Mouse (Mus musculus): Measurements from ENCODE around the gene L3mbtl3. TPM values are rescaled to one million over a fixed set of nuclear protein-coding genes. Genes with fewer than 3 reads are reported as not detected.

L3mbtl3 gene
- polyA plus RNA-seq, 1 experiment from 2014 or later = 18.0 TPM

DNA sequence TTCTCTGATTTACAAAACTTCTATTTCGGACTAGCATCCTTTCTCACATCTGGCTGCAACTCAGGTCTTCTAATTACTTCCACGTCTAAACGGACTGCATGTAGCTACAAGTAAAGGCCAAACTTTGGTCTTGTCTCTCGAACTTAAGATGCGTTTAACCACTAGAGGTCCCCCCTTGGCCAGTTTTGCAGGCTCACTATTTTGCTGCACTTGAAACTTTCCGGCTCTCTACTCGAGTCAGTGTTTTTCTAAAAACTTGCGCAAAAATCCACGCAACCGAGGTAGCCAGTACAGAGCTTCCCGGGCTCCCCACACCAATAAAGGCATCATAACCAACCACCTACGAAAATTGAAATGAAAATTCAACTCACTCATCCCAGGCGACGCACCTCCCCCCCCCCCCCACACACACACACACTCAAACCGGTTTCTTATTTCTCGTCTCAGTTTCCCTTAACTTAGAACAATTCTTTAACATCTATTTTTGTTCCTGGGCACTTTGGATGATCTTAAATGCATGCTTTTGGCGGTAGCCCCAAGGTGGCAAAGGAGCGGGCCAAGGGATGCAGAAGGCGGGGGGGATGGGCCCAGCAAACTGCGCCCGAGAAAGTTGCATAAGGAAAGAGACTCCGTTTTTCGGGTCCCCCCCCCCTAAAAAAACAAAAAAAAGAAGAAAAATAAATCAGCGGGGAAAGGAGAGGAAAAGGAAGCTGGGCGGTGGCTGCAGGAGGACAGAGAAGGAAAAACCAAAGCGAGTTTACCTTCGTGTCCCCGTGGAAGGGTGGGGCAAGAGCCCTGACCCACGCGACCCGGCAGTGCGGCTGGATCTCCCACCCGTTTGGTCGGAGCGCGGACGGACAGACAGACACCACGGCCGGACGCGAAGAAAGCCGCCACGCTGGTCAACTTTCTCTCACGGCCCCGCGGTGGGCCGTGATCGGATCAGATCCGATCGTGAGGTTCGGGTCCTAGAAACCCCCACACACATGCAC is 2.5 kb downstream of the L3mbtl3 start:
- Histone ChIP-seq H3K4me1 (ENCODE audit: control insufficient read depth, insufficient read depth, low read length) (peaks cover 3% of the 10 kb centered on the region; the same call in 1 of the 2 replicates), H3K9me3 (replicated peaks; ENCODE audit: control insufficient read depth, low read length) (no peaks in the 10 kb centered on the region), H3K27me3 (replicated peaks; ENCODE audit: control insufficient read depth, insufficient read depth, low read length) (no peaks in the 10 kb centered on the region), H3K36me3 (ENCODE audit: control insufficient read depth, insufficient read depth, low read length) (0 out of 2 replicates have a peak, but pooled peaks cover under 1% of the 10 kb centered on the region), H3K4me2 (ENCODE audit: low read length) (peak overlapping the region; percentile 95), H3K4me3 (ENCODE audit: low read depth, low read length) (peak overlapping the region; percentile 80), H3K27ac (ENCODE audit: low read depth, low read length) (peak overlapping the region; percentile 94), H3K9ac (ENCODE audit: low read length) (peak overlapping the region; percentile 92)
- under 1% methylated on average over 51 of the region's 51 CpGs for WGBS
- ATAC-seq (peak; percentile 5; the same call in 1 of the 2 replicates), DNase-seq (ENCODE audit: low spot score) (peak; percentile 94)

DNA sequence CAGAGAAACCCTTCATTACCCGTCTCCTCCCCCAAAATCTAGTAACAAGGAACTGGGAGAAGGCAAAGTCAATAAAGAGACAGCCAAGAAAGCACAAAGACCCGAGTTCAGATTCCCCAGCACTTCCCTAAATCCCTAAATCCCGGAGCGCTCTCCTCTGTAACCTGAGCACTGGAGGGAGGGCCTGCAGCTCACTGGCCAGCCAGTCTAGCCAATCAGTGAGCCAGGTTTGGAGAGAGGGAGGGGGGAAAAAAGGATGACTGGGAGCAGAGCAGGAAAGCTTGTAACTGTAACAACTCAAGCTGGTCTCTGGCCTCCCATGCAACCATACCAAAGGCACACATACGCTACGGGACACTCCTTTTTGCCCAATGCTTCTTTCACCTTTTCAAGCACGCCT is 4.4 kb downstream of the L3mbtl3 start:
- no peak overlapping the region for H3K9ac ChIP-seq (ENCODE audit: low read length)
- H3K36me3 ChIP-seq (ENCODE audit: control insufficient read depth, insufficient read depth, low read length) = 0 out of 2 replicates have a peak, but pooled peaks cover 9% of the 10 kb centered on the region
- H3K4me3 ChIP-seq (ENCODE audit: low read depth, low read length) = no peak overlapping the region
- H3K27ac ChIP-seq (ENCODE audit: low read depth, low read length) = no peak overlapping the region
- no peak for ATAC-seq
- DNase-seq (ENCODE audit: low spot score) = peak; percentile 12
- H3K4me2 ChIP-seq (ENCODE audit: low read length) = no peak overlapping the region
- no peaks in the 10 kb centered on the region for H3K27me3 ChIP-seq (replicated peaks; ENCODE audit: control insufficient read depth, insufficient read depth, low read length)
- no peaks in the 10 kb centered on the region for H3K9me3 ChIP-seq (replicated peaks; ENCODE audit: control insufficient read depth, low read length)
- H3K4me1 ChIP-seq (ENCODE audit: control insufficient read depth, insufficient read depth, low read length) = peaks cover 2% of the 10 kb centered on the region; the same call in 1 of the 2 replicates
- 63% methylated on average over 7 of the region's 7 CpGs for WGBS

DNA sequence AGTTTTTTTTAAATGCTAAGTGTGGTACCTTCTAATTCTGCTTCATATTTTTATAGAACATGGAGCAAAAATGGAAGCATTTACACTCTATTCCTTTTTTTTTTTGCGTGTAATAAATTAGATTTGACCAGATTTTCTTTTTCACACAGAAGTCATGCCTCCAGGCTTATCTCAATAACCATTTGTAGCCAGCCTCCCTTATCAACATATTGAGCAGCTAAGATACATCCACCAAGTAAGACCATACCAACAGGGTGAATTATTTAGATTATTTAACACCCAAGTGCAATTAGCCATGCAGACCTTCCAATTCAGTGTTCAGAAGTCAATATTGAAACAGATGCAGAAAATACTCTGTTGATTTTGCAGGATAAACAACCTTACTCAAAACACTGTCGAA is 10.8 kb downstream of the L3mbtl3 start:
- no peak overlapping the region for H3K4me2 ChIP-seq (ENCODE audit: low read length)
- no peak for ATAC-seq
- H3K4me3 ChIP-seq (ENCODE audit: low read depth, low read length) = no peak overlapping the region
- H3K9me3 ChIP-seq (replicated peaks; ENCODE audit: control insufficient read depth, low read length) = no peaks in the 10 kb centered on the region
- no peaks in the 10 kb centered on the region for H3K27me3 ChIP-seq (replicated peaks; ENCODE audit: control insufficient read depth, insufficient read depth, low read length)
- 93% methylated on average over 2 of the region's 2 CpGs for WGBS
- no peak for DNase-seq (ENCODE audit: low spot score)
- H3K9ac ChIP-seq (ENCODE audit: low read length) = no peak overlapping the region
- H3K36me3 ChIP-seq (ENCODE audit: control insufficient read depth, insufficient read depth, low read length) = 0 out of 2 replicates have a peak, but pooled peaks cover 9% of the 10 kb centered on the region
- H3K27ac ChIP-seq (ENCODE audit: low read depth, low read length) = no peak overlapping the region
- peaks cover 5% of the 10 kb centered on the region; the same call in 1 of the 2 replicates for H3K4me1 ChIP-seq (ENCODE audit: control insufficient read depth, insufficient read depth, low read length)

DNA sequence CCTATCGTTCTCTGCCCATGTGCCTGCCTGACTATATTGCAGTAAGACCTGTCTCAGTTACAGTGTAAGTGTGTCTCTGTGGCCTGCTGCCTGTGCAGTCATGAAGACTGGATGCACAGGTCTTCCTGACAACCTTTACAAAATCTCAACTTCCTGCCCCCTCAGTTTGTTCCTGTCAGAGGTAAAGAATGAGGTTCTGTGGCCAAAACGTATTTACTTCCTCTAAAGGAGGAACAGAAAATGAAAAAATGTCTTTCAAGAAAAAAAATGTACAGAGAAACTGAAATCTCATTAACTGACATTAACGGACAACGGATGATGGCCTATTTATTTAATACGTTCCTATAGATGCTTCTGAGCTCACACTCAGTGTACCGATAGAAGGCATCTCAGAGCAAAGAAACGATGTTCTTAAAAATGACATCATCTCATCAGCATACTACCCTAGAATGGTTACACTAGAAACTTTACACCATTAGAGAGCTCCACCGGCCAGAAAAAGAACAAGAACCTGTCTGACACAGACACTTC is 11.4 kb downstream of the L3mbtl3 start:
- Histone ChIP-seq H3K27ac (ENCODE audit: low read depth, low read length) (no peak overlapping the region), H3K4me2 (ENCODE audit: low read length) (no peak overlapping the region), H3K9me3 (replicated peaks; ENCODE audit: control insufficient read depth, low read length) (no peaks in the 10 kb centered on the region), H3K4me3 (ENCODE audit: low read depth, low read length) (no peak overlapping the region), H3K9ac (ENCODE audit: low read length) (no peak overlapping the region), H3K4me1 (ENCODE audit: control insufficient read depth, insufficient read depth, low read length) (peaks cover 5% of the 10 kb centered on the region; the same call in 1 of the 2 replicates), H3K36me3 (ENCODE audit: control insufficient read depth, insufficient read depth, low read length) (0 out of 2 replicates have a peak, but pooled peaks cover 9% of the 10 kb centered on the region), H3K27me3 (replicated peaks; ENCODE audit: control insufficient read depth, insufficient read depth, low read length) (no peaks in the 10 kb centered on the region)
- 76% methylated on average over 8 of the region's 8 CpGs for WGBS
- DNase-seq (ENCODE audit: low spot score) = no peak
- no peak for ATAC-seq

DNA sequence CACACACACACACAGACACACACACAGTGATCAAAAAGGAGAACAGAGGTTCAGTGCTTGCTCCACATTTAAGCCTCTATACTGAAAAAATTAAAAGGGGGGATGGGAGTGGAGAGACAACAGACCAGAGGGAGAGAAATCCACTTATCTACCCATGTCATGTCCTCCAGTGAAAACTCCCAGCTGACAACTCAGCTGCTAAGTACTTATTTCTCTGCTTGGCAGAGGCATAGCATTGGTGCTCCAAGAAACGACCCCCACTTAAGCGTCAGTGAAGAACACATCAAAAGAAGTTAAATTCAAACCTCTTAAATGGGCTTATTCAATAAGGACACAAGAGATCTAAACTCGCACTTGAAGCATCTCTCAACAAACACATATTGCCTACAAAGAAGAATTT is 12.2 kb downstream of the L3mbtl3 start:
- Histone ChIP-seq H3K36me3 (ENCODE audit: control insufficient read depth, insufficient read depth, low read length) (0 out of 2 replicates have a peak, but pooled peaks cover 9% of the 10 kb centered on the region), H3K4me3 (ENCODE audit: low read depth, low read length) (no peak overlapping the region), H3K9ac (ENCODE audit: low read length) (no peak overlapping the region), H3K27me3 (replicated peaks; ENCODE audit: control insufficient read depth, insufficient read depth, low read length) (no peaks in the 10 kb centered on the region), H3K27ac (ENCODE audit: low read depth, low read length) (no peak overlapping the region), H3K4me1 (ENCODE audit: control insufficient read depth, insufficient read depth, low read length) (peaks cover 5% of the 10 kb centered on the region; the same call in 1 of the 2 replicates), H3K4me2 (ENCODE audit: low read length) (no peak overlapping the region), H3K9me3 (replicated peaks; ENCODE audit: control insufficient read depth, low read length) (no peaks in the 10 kb centered on the region)
- WGBS = 39% methylated on average over 3 of the region's 3 CpGs
- DNase-seq (ENCODE audit: low spot score) (peak; percentile 31), ATAC-seq (peak; percentile 72)

DNA sequence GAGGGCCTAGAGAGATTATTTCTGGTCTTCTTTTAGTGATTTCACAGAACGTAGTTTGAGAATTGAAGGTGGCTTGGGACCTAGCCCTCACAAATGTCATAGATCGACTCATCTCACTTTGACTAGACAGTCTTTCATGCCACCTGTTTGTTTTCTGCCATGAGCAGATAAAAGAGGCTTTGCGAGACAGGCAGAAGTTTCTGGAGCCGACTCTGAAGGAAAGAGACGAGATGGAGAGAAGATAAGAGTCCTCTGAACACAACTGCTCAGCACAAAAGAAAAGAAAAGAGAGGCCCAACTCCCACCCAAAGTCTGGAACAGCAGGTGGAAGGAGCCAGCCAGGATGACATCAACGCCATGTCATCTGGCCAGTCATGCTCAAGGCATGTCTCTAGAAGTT is 17.0 kb downstream of the L3mbtl3 start:
- Histone ChIP-seq H3K9me3 (replicated peaks; ENCODE audit: control insufficient read depth, low read length) (no peaks in the 10 kb centered on the region), H3K27me3 (replicated peaks; ENCODE audit: control insufficient read depth, insufficient read depth, low read length) (no peaks in the 10 kb centered on the region), H3K4me3 (ENCODE audit: low read depth, low read length) (no peak overlapping the region), H3K36me3 (ENCODE audit: control insufficient read depth, insufficient read depth, low read length) (no peaks in the 10 kb centered on the region), H3K27ac (ENCODE audit: low read depth, low read length) (no peak overlapping the region), H3K4me1 (ENCODE audit: control insufficient read depth, insufficient read depth, low read length) (peaks cover 2% of the 10 kb centered on the region; the same call in 1 of the 2 replicates), H3K9ac (ENCODE audit: low read length) (no peak overlapping the region), H3K4me2 (ENCODE audit: low read length) (no peak overlapping the region)
- WGBS = 91% methylated on average over 6 of the region's 6 CpGs
- ATAC-seq (no peak), DNase-seq (ENCODE audit: low spot score) (no peak)

DNA sequence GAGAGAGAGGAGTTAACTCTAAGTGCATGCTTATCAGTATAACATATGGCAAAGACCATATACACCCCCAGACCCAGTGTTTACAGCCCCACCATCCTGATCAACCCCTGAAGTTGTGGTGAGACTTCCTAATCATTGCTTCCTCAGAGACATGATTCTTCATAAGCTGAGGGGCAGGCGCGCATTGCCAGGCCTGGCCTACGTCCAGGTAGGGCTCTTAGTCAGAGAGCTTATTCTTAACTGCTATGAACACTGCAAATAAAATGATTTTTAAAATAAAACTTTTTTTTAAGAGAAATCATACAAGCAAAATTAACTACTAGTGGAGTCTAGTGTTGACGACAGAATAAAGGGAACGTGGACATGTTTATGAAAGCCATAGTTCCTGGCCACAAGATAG is 17.5 kb downstream of the L3mbtl3 start:
- Histone ChIP-seq H3K27me3 (replicated peaks; ENCODE audit: control insufficient read depth, insufficient read depth, low read length) (no peaks in the 10 kb centered on the region), H3K9me3 (replicated peaks; ENCODE audit: control insufficient read depth, low read length) (no peaks in the 10 kb centered on the region), H3K4me1 (ENCODE audit: control insufficient read depth, insufficient read depth, low read length) (no peaks in the 10 kb centered on the region), H3K36me3 (ENCODE audit: control insufficient read depth, insufficient read depth, low read length) (no peaks in the 10 kb centered on the region), H3K27ac (ENCODE audit: low read depth, low read length) (no peak overlapping the region), H3K4me3 (ENCODE audit: low read depth, low read length) (no peak overlapping the region), H3K4me2 (ENCODE audit: low read length) (no peak overlapping the region), H3K9ac (ENCODE audit: low read length) (no peak overlapping the region)
- DNase-seq (ENCODE audit: low spot score) (no peak), ATAC-seq (no peak)
- WGBS = 93% methylated on average over 5 of the region's 5 CpGs

DNA sequence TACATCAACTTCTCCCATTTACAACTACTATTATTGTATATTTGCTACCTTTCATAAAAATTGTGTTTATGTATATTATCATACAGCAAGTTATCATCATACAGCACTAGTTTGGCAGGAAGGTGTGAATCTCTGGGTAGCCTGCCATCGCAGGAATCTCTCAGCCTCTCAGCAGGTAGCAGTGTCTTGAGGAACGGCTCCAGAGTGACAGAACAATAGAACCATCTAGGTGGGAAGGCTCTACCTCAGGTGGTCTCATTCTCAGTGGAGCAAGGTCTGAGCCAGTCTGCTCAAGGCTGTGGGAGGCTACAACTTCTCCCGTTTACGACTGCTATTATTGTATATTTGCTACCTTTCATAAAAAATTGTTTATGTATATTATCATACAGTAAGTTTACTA is 22.0 kb downstream of the L3mbtl3 start:
- 42% methylated on average over 4 of the region's 4 CpGs for WGBS
- Histone ChIP-seq H3K27ac (ENCODE audit: low read depth, low read length) (no peak overlapping the region), H3K9ac (ENCODE audit: low read length) (no peak overlapping the region), H3K27me3 (replicated peaks; ENCODE audit: control insufficient read depth, insufficient read depth, low read length) (no peaks in the 10 kb centered on the region), H3K4me3 (ENCODE audit: low read depth, low read length) (no peak overlapping the region), H3K9me3 (replicated peaks; ENCODE audit: control insufficient read depth, low read length) (no peaks in the 10 kb centered on the region), H3K4me1 (ENCODE audit: control insufficient read depth, insufficient read depth, low read length) (no peaks in the 10 kb centered on the region), H3K4me2 (ENCODE audit: low read length) (no peak overlapping the region), H3K36me3 (ENCODE audit: control insufficient read depth, insufficient read depth, low read length) (0 out of 2 replicates have a peak, but pooled peaks cover 12% of the 10 kb centered on the region)
- DNase-seq (ENCODE audit: low spot score) = no peak
- ATAC-seq = no peak
